Mouse (Mus musculus) CH12.LX (cell line): Measurements from ENCODE around the gene Ephb6.

Source experiments
- JUND ChIP-seq: conservative IDR thresholded peaks from 2 replicates; pipeline ENCODE4 v1.6.1; 2011; ENCODE audit warnings: low read depth, low read length, improper control_type of control experiment
- MAX ChIP-seq: IDR thresholded peaks from 2 replicates; pipeline ENCODE4 v1.6.1; 2011; ENCODE audit warnings: low read length, improper control_type of control experiment

- TF ChIP-seq JUND (no peak), MAX (no peak)
Observed at GRCm38 (mm10) chr6:41558271-41558670, 47.0 kb upstream of the Ephb6 start.
